Mouse (Mus musculus): ENCODE data around the gene Scnm1. TPM values are rescaled to one million over a fixed set of nuclear protein-coding genes. Genes with fewer than 3 reads are reported as not detected.
A peak's percentile ranks its signal among the peaks of the same experiment; 100 is the strongest.
"Not testable (repeated sequence)": the region's sequence is repeated elsewhere in the genome, so short reads cannot be mapped to it uniquely, and the experiment has no call there.

The Scnm1 gene
- total RNA-seq, 2 experiments from 2014 or later = 46.1 to 46.4 TPM

GRCm38 (mm10) chr3:95117751-95118150 is 16.1 kb downstream of the Scnm1 start:
- no peak for DNase-seq (ENCODE audit: low spot score in 2 of 2)
- intact Hi-C loops (cut with DNase I) = no loop called here

GRCm38 (mm10) chr3:95112760-95113159 is 21.1 kb downstream of the Scnm1 start:
- intact Hi-C loops (cut with DNase I) = no loop called here
- DNase-seq (ENCODE audit: low spot score in 2 of 2) = no peak

GRCm38 (mm10) chr3:95110911-95111726 is 22.7 kb downstream of the Scnm1 start, which contains the start of gene Vps72:
Gene Vps72 (plus strand): TSS chr3:95111022.
- intact Hi-C loops (cut with DNase I) = no loop called here

GRCm38 (mm10) chr3:95107898-95108297 is 25.9 kb downstream of the Scnm1 start:
- intact Hi-C loops (cut with DNase I) = loop anchor here (5.0 kb wide), 1 partner anchor 51 kb away; no protein-coding TSS in a partner anchor
- no peak for DNase-seq (ENCODE audit: low spot score in 2 of 2)

More at GRCm38 (mm10) chr3:95110911-95111726, 22.7 kb downstream of the Scnm1 start, which contains the start of gene Vps72:
- peak; percentile 91 to 94 for DNase-seq (ENCODE audit: low spot score in 2 of 2)

GRCm38 (mm10) chr3:95107308-95107707 is 26.5 kb downstream of the Scnm1 start:
- intact Hi-C loops (cut with DNase I) = loop anchor here (5.0 kb wide), 1 partner anchor 50 kb away; no protein-coding TSS in a partner anchor
- DNase-seq (ENCODE audit: low spot score in 2 of 2) = not testable (repeated sequence)

GRCm38 (mm10) chr3:95106338-95107117 is 27.3 kb downstream of the Scnm1 start, which contains the start of gene Pip5k1a:
Gene Pip5k1a (minus strand): TSS chr3:95106930.
- intact Hi-C loops (cut with DNase I) = loop anchor here (5.0 kb wide), 1 partner anchor 49 kb away; no protein-coding TSS in a partner anchor
- peak; percentile 96 for DNase-seq (ENCODE audit: low spot score in 2 of 2)

- intact Hi-C loops (cut with DNase I) = loop anchor here (5.0 kb wide), 1 partner anchor 48 kb away; no protein-coding TSS in a partner anchor
- no peak for DNase-seq (ENCODE audit: low spot score in 2 of 2)
Measured at GRCm38 (mm10) chr3:95105586-95106337, 28.0 kb downstream of the Scnm1 start.

GRCm38 (mm10) chr3:95105121-95105520 is 28.7 kb downstream of the Scnm1 start:
- DNase-seq (ENCODE audit: low spot score in 2 of 2) = peak; percentile 42 to 60
- intact Hi-C loops (cut with DNase I) = loop anchor here (5.0 kb wide), 1 partner anchor 48 kb away; no protein-coding TSS in a partner anchor

- intact Hi-C loops (cut with DNase I) = no loop called here
- no peak for DNase-seq (ENCODE audit: low spot score in 2 of 2)
Measured at GRCm38 (mm10) chr3:95100854-95101253, 33.0 kb downstream of the Scnm1 start.

- intact Hi-C loops (cut with DNase I) = no loop called here
- no peak for DNase-seq (ENCODE audit: low spot score in 2 of 2)
Measured at GRCm38 (mm10) chr3:95088071-95088470, 45.7 kb downstream of the Scnm1 start.

Small RNAs within 50 kb of the gene (microRNA-seq; reads per million reads assigned to microRNA genes)
- gene Mir8099-1 = not detected

Other genes starting within 250 kb of the Scnm1 start
- gene Psmb4, start 247.1 kb downstream of the Scnm1 start, total RNA-seq (2021) = 100 to 1,000 TPM; 267 TPM
- gene Selenbp1, start 201.0 kb downstream of the Scnm1 start, total RNA-seq (2021) = 10 to 100 TPM in 1 of 2 experiments, 1 to 10 TPM in 1; 9.7 to 10.0 TPM
- 10 to 100 TPM; 20.6 to 24.4 TPM for gene Rfx5, start 179.9 kb downstream of the Scnm1 start, total RNA-seq (2021)
- 10 to 100 TPM; 55.4 to 57.1 TPM for gene Pi4kb, start 159.3 kb downstream of the Scnm1 start, total RNA-seq (2021)
- 10 to 100 TPM; 24.0 to 26.1 TPM for gene Zfp687, start 118.6 kb downstream of the Scnm1 start, total RNA-seq (2021)
- gene Psmd4, start 91.4 kb downstream of the Scnm1 start, total RNA-seq (2021) = 100 to 1,000 TPM; 143 to 149 TPM
- gene Pip5k1a, start 27.1 kb downstream of the Scnm1 start, total RNA-seq (2021) = 10 to 100 TPM; 51.7 to 56.3 TPM
- 10 to 100 TPM; 39.7 to 46.7 TPM for gene Vps72, start 23.0 kb downstream of the Scnm1 start, total RNA-seq (2021)
- gene Tmod4, start 9.5 kb downstream of the Scnm1 start, total RNA-seq (2021) = under 1 TPM in 1 of 2 experiments, not detected in 1; 0.88 TPM
- gene Lysmd1, start 77 bp upstream of the Scnm1 start, total RNA-seq (2021) = 10 to 100 TPM; 16.3 to 18.4 TPM
- gene Tnfaip8l2, start 8.3 kb upstream of the Scnm1 start, total RNA-seq (2021) = 1 to 10 TPM; 2.5 TPM
- gene Sema6c, start 26.4 kb upstream of the Scnm1 start, total RNA-seq (2021) = 10 to 100 TPM; 20.2 to 21.0 TPM
- 10 to 100 TPM in 1 of 2 experiments, 1 to 10 TPM in 1; 6.3 to 13.4 TPM for gene Gabpb2, start 83.9 kb upstream of the Scnm1 start, total RNA-seq (2021)
- gene Cdc42se1, start 94.7 kb upstream of the Scnm1 start, total RNA-seq (2021) = 10 to 100 TPM; 64.4 to 68.0 TPM
- gene Mllt11, start 98.2 kb upstream of the Scnm1 start, total RNA-seq (2021) = 100 to 1,000 TPM; 292 to 336 TPM
- under 1 TPM; 0.20 to 0.27 TPM for gene Gm128, start 107.6 kb upstream of the Scnm1 start, total RNA-seq (2021)
- under 1 TPM; 0.39 to 0.86 TPM for gene Bnipl, start 117.2 kb upstream of the Scnm1 start, total RNA-seq (2021)
- 10 to 100 TPM; 21.6 to 22.9 TPM for gene Mindy1, start 147.3 kb upstream of the Scnm1 start, total RNA-seq (2021)
- gene Prune1, start 148.1 kb upstream of the Scnm1 start, total RNA-seq (2021) = 10 to 100 TPM; 24.9 to 27.0 TPM
- 1 to 10 TPM; 1.1 TPM for gene Anxa9, start 173.2 kb upstream of the Scnm1 start, total RNA-seq (2021)
- gene Cers2, start 180.8 kb upstream of the Scnm1 start, total RNA-seq (2021) = 10 to 100 TPM; 49.2 to 53.5 TPM
- gene Setdb1, start 223.2 kb upstream of the Scnm1 start, total RNA-seq (2021) = 10 to 100 TPM; 29.4 to 40.0 TPM